9 mouse cellular contexts compared by ENCODE assay signal in genomic region chr6:120464406-120464939, GRCm38 (mm10). TPM values are rescaled to one million over a fixed set of nuclear protein-coding genes. Genes with fewer than 3 reads are reported as not detected.
DNase-seq lines count a peak whose midpoint lies in the region; ATAC-seq and TF ChIP-seq lines count a peak whose summit lies in the region.
"Had no signal": no experiment of that assay in that cellular context is flagged by ENCODE, and none has a peak within 500 bp of the region (broad histone marks: within the 10 kb centered on the region; RNA-seq: fewer than 3 reads in every experiment).

No protein-coding gene starts in this region.

- DNase-seq in gastrocnemius, adult 2 months = no peak
- no peak for DNase-seq in gastrocnemius, adult 18-20 months (ENCODE audit: low spot score)
- DNase-seq in midbrain, embryonic 10.5 days (ENCODE audit: low spot score) = no peak
- no peak for DNase-seq in spleen, postnatal 36 days (ENCODE audit: low spot score in 2 of 2)
- no peak for DNase-seq in layer of hippocampus, postnatal 14 days (ENCODE audit: low spot score in 2 of 2)
- DNase-seq: gastrocnemius, postnatal 36 days had no signal

- ATAC-seq in midbrain, embryonic 16.5 days = no peak
- ATAC-seq in hindbrain, embryonic 12.5 days (ENCODE audit: low FRiP score) = no peak
- no peak for ATAC-seq in neural tube, embryonic 15.5 days (ENCODE audit: low FRiP score)

- no peak overlapping the region for H3K4me2 ChIP-seq in midbrain, embryonic 16.5 days (ENCODE audit: low read length)
- peak overlapping the region; percentile 72 for H3K4me2 ChIP-seq in hindbrain, embryonic 12.5 days (replicated peaks)
- peak overlapping the region; percentile 70 for H3K4me2 ChIP-seq in neural tube, embryonic 15.5 days

- H3K4me3 ChIP-seq in gastrocnemius, adult 2 months = peak overlapping the region; percentile 86
- peak overlapping the region; percentile 64; the same call in 1 of the 2 replicates for H3K4me3 ChIP-seq in midbrain, embryonic 10.5 days
- no peak overlapping the region for H3K4me3 ChIP-seq in midbrain, embryonic 16.5 days (ENCODE audit: low read depth, low read length)
- peak overlapping the region; percentile 57; the same call in 1 of the 2 replicates for H3K4me3 ChIP-seq in hindbrain, embryonic 12.5 days
- H3K4me3 ChIP-seq in neural tube, embryonic 15.5 days (replicated peaks) = peak overlapping the region; percentile 49; the same call in 1 of the 2 replicates

- no peaks in the 10 kb centered on the region for H3K36me3 ChIP-seq in midbrain, embryonic 10.5 days
- H3K36me3 ChIP-seq in midbrain, embryonic 16.5 days (ENCODE audit: control insufficient read depth, insufficient read depth, low read length) = no peaks in the 10 kb centered on the region
- H3K36me3 ChIP-seq in hindbrain, embryonic 12.5 days = no peaks in the 10 kb centered on the region
- no peaks in the 10 kb centered on the region for H3K36me3 ChIP-seq in neural tube, embryonic 15.5 days

- no peak overlapping the region for H3K9ac ChIP-seq in midbrain, embryonic 16.5 days (ENCODE audit: low read depth, low read length)
- H3K9ac ChIP-seq in hindbrain, embryonic 12.5 days = peak overlapping the region; percentile 65; the same call in 1 of the 2 replicates
- H3K9ac ChIP-seq in neural tube, embryonic 15.5 days (replicated peaks) = no peak overlapping the region

- peaks cover 18% of the 10 kb centered on the region for H3K4me1 ChIP-seq in midbrain, embryonic 10.5 days
- H3K4me1 ChIP-seq in midbrain, embryonic 16.5 days (ENCODE audit: control insufficient read depth, insufficient read depth, low read length) = peaks cover 5% of the 10 kb centered on the region
- peaks cover 13% of the 10 kb centered on the region for H3K4me1 ChIP-seq in hindbrain, embryonic 12.5 days
- peaks cover 16% of the 10 kb centered on the region for H3K4me1 ChIP-seq in neural tube, embryonic 15.5 days

- H3K9me3 ChIP-seq in midbrain, embryonic 10.5 days (replicated peaks) = no peaks in the 10 kb centered on the region
- no peaks in the 10 kb centered on the region for H3K9me3 ChIP-seq in midbrain, embryonic 16.5 days (replicated peaks; ENCODE audit: control insufficient read depth, low read length, poor library complexity, severe bottlenecking)
- no peaks in the 10 kb centered on the region for H3K9me3 ChIP-seq in hindbrain, embryonic 12.5 days (replicated peaks)
- H3K9me3 ChIP-seq in neural tube, embryonic 15.5 days (replicated peaks) = no peaks in the 10 kb centered on the region

- intact Hi-C loops in gastrocnemius, adult 2 months (cut with DNase I) = no loop called here

- no peak for TF ChIP-seq CTCF in gastrocnemius, adult 2 months (IDR thresholded peaks at IDR 0.05)

- peak overlapping the region; percentile 0; the same call in 1 of the 2 replicates for H3K27ac ChIP-seq in gastrocnemius, adult 2 months
- H3K27ac ChIP-seq in midbrain, embryonic 10.5 days (replicated peaks) = no peak overlapping the region
- H3K27ac ChIP-seq in midbrain, embryonic 16.5 days (ENCODE audit: low read length) = no peak overlapping the region
- H3K27ac ChIP-seq in hindbrain, embryonic 12.5 days = no peak overlapping the region
- no peak overlapping the region for H3K27ac ChIP-seq in neural tube, embryonic 15.5 days (replicated peaks)

- H3K27me3 ChIP-seq in midbrain, embryonic 10.5 days (ENCODE audit: low read depth, poor library complexity, severe bottlenecking) = peaks cover 52% of the 10 kb centered on the region
- H3K27me3 ChIP-seq in midbrain, embryonic 16.5 days (ENCODE audit: control insufficient read depth, insufficient read depth, low read depth, low read length) = peaks cover 25% of the 10 kb centered on the region
- peaks cover 46% of the 10 kb centered on the region for H3K27me3 ChIP-seq in hindbrain, embryonic 12.5 days
- H3K27me3 ChIP-seq in neural tube, embryonic 15.5 days (replicated peaks) = peaks cover 28% of the 10 kb centered on the region

- WGBS in midbrain, embryonic 10.5 days = 60% methylated on average over 9 of the region's 9 CpGs
- WGBS in midbrain, embryonic 16.5 days = 52% methylated on average over 9 of the region's 9 CpGs
- WGBS in hindbrain, embryonic 12.5 days = 55% methylated on average over 9 of the region's 9 CpGs
- WGBS in neural tube, embryonic 15.5 days = 48% methylated on average over 9 of the region's 9 CpGs

RNA-seq across cellular contexts. Expression of gene Il17ra, which starts 1.4 kb away (rescaled TPM):
- 1 to 10 TPM in 1 of 2 experiments, under 1 TPM in 1; 0.99 to 2.0 TPM for total RNA-seq in gastrocnemius, adult 2 months (2021)
- total RNA-seq in gastrocnemius, adult 18-20 months (2021) = 1 to 10 TPM; 1.3 to 1.4 TPM
- 4.8 and 5.1 TPM in 2 replicates for polyA plus RNA-seq in midbrain, embryonic 10.5 days (2016; fragmentation: Nextera tagmentation; extraction: Ambion mirVana)
- 2.3 and 3.5 TPM in 2 replicates for polyA plus RNA-seq in midbrain, embryonic 16.5 days (2015; fragmentation: Nextera tagmentation; extraction: Ambion mirVana)
- 11.4 and 12.3 TPM in 2 replicates for polyA plus RNA-seq in hindbrain, embryonic 12.5 days (2016; fragmentation: Nextera tagmentation; extraction: Ambion mirVana)
- polyA plus RNA-seq in neural tube, embryonic 15.5 days (2015; fragmentation: Nextera tagmentation; extraction: Ambion mirVana) = 4.0 and 10.4 TPM in 2 replicates
- 1 to 10 TPM; 5.0 to 6.6 TPM for total RNA-seq in layer of hippocampus, postnatal 14 days (2021)

RNA-seq across cellular contexts. Expression of gene Tmem121b, which starts 29.1 kb away (rescaled TPM):
- total RNA-seq in gastrocnemius, adult 2 months (2021) = not detected
- total RNA-seq in gastrocnemius, adult 18-20 months (2021) = not detected
- 0.49 and 0.79 TPM in 2 replicates for polyA plus RNA-seq in midbrain, embryonic 10.5 days (2016; fragmentation: Nextera tagmentation; extraction: Ambion mirVana)
- 2.6 and 2.9 TPM in 2 replicates for polyA plus RNA-seq in midbrain, embryonic 16.5 days (2015; fragmentation: Nextera tagmentation; extraction: Ambion mirVana)
- polyA plus RNA-seq in hindbrain, embryonic 12.5 days (2016; fragmentation: Nextera tagmentation; extraction: Ambion mirVana) = 3.2 and 4.1 TPM in 2 replicates
- polyA plus RNA-seq in neural tube, embryonic 15.5 days (2015; fragmentation: Nextera tagmentation; extraction: Ambion mirVana) = 2.1 and 2.3 TPM in 2 replicates
- 10 to 100 TPM; 41.3 to 42.2 TPM for total RNA-seq in layer of hippocampus, postnatal 14 days (2021)
- total RNA-seq: gastrocnemius, postnatal 36 days had no signal
